Mouse (Mus musculus) hindbrain, embryonic 15.5 days (tissue): ENCODE measurements at regions not wholly inside any gene's neighbourhood (a gene's known extent, or its start where the extent isn't known, plus 50 kb on each side); places are given as distances from the start of the nearest gene placed in this dataset.

Experiments
- ATAC-seq: fragments of 200-750 bp; cut with Nextera tagmentation; 2 replicates; pipeline ENCODE4 v1.8.0; 2017; ENCODE audit warnings: low read depth, moderate number of reproducible peaks, moderate TSS enrichment; ENCODE audit not compliant: low FRiP score
- H3K27ac ChIP-seq: fragments of 300-500 bp; sonication (generic); replicated peaks from 2 replicates; pipeline ENCODE4 v1.5.1; 2015; ENCODE audit warnings: mild to moderate bottlenecking, inconsistent platforms
- H3K27me3 ChIP-seq: fragments of 300-500 bp; sonication (generic); 2 replicates; pipeline ENCODE4 v1.6.1; 2015; ENCODE audit warnings: control low read depth, inconsistent platforms
- H3K36me3 ChIP-seq: fragments of 300-500 bp; sonication (generic); 2 replicates; pipeline ENCODE4 v1.6.1; 2015; ENCODE audit warnings: control low read depth, inconsistent platforms
- H3K4me1 ChIP-seq: fragments of 300-500 bp; sonication (generic); replicated peaks from 2 replicates; pipeline ENCODE4 v1.6.1; 2015; ENCODE audit warnings: control low read depth, inconsistent platforms
- H3K4me2 ChIP-seq: fragments of 300-500 bp; sonication (generic); 2 replicates; pipeline ENCODE4 v1.6.1; 2015; ENCODE audit warnings: moderate library complexity, mild to moderate bottlenecking, inconsistent platforms
- H3K4me3 ChIP-seq: fragments of 300-500 bp; sonication (generic); 2 replicates; pipeline ENCODE4 v1.5.1; 2015; ENCODE audit warnings: mild to moderate bottlenecking, inconsistent platforms
- H3K9ac ChIP-seq: fragments of 300-500 bp; sonication (generic); 2 replicates; pipeline ENCODE4 v1.6.1; 2015; ENCODE audit warnings: inconsistent platforms
- H3K9me3 ChIP-seq: fragments of 300-500 bp; sonication (generic); 2 replicates; pipeline ENCODE4 v1.6.1; 2016; ENCODE audit warnings: control low read depth, inconsistent platforms
- WGBS: fragments of 180-500 bp; shearing (Covaris S2); methylation state at CpG from one replicate; pipeline ENCODE4 v1.1.7; 2015; 5-methylcytosine and 5-hydroxymethylcytosine counted together

DNA sequence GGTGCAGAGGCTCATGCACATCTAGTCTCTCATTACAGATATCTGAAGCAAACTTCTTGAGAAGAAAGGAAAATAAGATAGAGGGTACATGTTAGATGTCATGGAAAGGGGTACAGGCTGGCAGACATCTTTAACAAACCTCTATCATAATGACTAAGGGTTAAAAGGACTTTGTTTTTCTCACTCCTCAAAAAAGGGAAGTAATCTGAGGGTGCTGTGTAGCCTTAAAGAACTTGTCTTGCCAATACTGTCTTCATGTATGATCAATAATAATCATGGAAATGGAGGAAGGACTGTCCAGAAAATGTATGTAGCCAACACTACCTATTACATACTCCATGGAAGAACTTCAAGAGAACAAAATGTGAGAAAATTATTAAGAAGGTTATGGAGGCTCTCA, 400.0 kb upstream of the Mmadhc start:
- no peak overlapping the region for H3K9ac ChIP-seq

DNA sequence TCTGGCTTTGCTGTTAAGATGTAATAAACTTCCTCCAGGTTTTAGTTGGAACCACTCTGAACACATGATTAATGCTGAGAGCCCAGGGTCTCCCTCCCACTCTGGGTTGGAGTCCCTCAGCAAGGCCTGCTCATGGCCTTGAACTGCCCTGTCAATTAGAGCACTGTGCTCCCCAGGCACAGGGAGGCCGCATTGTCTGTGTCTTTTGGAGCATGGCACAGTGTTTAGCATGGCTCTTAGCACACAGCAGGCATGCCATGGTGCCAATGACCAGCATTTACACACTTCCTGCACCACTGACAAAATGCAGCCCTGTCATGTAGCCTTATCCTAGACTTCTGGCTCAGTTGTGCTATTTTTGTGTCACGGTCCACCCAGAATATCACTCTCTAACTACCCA, 398.2 kb upstream of the Mmadhc start:
- Histone ChIP-seq H3K27ac (no peak overlapping the region), H3K9ac (no peak overlapping the region), H3K4me3 (no peak overlapping the region), H3K36me3 (no peaks in the 10 kb centered on the region), H3K9me3 (no peaks in the 10 kb centered on the region), H3K4me2 (no peak overlapping the region), H3K4me1 (peaks cover 5% of the 10 kb centered on the region), H3K27me3 (no peaks in the 10 kb centered on the region)
- ATAC-seq = peak; percentile 83; the same call in 1 of the 2 replicates
- 31% methylated on average over 2 of the region's 2 CpGs for WGBS

More for the DNA sequence above, 400.0 kb upstream of the Mmadhc start:
- H3K27me3 ChIP-seq = no peaks in the 10 kb centered on the region
- H3K27ac ChIP-seq = no peak overlapping the region
- H3K4me3 ChIP-seq = no peak overlapping the region
- no peaks in the 10 kb centered on the region for H3K9me3 ChIP-seq
- peaks cover 6% of the 10 kb centered on the region for H3K4me1 ChIP-seq
- H3K36me3 ChIP-seq = no peaks in the 10 kb centered on the region
- no peak overlapping the region for H3K4me2 ChIP-seq
- ATAC-seq = no peak

DNA sequence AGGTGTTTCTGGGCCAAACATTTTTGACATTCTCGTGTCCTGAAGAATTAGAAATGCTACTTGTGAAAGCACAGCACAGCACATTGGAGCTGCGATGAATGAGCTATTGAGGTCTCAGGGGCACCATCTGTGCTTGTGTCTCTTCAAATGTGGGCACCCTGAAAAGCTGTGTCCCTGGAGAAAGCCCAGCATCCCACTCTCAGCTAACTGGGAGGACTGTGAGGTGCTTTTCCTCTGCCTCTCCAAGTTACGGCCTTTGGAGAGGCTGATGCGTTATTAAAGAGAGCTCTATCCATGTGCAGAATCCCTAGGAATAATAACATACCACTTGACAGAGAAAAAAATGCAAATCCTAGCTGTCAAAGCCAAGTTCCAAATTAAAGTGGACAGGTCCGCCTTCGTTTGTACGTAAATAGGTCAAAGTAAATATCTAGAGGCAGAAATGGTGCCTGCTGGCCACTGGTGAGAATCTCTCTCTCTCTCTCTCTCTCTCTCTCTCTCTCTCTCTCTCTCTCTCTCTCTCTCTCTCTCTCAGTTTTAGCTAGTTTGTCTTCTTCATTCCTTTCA, 397.3 kb upstream of the Mmadhc start:
- Histone ChIP-seq H3K9me3 (no peaks in the 10 kb centered on the region), H3K4me2 (no peak overlapping the region), H3K27me3 (no peaks in the 10 kb centered on the region), H3K36me3 (no peaks in the 10 kb centered on the region), H3K4me3 (no peak overlapping the region), H3K4me1 (peaks cover 5% of the 10 kb centered on the region), H3K9ac (no peak overlapping the region), H3K27ac (no peak overlapping the region)
- 35% methylated on average over 7 of the region's 7 CpGs for WGBS
- ATAC-seq = no peak

- Histone ChIP-seq H3K9me3 (no peaks in the 10 kb centered on the region), H3K9ac (no peak overlapping the region), H3K4me3 (no peak overlapping the region), H3K36me3 (no peaks in the 10 kb centered on the region), H3K4me2 (no peak overlapping the region), H3K27me3 (no peaks in the 10 kb centered on the region), H3K4me1 (peaks cover 5% of the 10 kb centered on the region), H3K27ac (no peak overlapping the region)
- 78% methylated on average over 11 of the region's 11 CpGs for WGBS
- no peak for ATAC-seq
These were observed 393.8 kb upstream of the Mmadhc start for GRCm38 (mm10) chr2:50690120-50691103.

DNA sequence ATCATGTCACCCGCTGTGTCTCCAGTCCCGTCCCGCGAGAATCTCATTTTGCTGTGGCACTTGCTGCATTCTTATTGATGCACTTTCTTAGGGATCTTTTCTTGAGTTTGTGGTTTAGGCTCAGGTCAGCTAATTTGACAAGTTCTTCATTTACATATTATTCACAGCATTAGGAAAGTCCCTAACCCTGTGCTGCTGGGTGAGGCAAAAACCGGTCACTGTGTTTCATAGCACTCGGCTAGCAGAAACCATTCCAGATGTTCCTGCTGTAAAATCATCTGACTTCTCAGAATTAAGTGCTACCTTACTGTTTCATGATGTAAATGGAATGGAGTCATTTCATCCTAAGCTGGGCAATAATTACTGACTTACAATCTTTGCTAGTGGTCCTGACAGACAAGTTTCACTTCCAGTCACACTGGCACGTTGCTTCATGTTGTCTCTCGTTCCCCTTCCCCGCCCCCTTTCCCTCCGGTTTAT, 391.1 kb upstream of the Mmadhc start:
- Histone ChIP-seq H3K9ac (no peak overlapping the region), H3K4me2 (no peak overlapping the region), H3K27me3 (no peaks in the 10 kb centered on the region), H3K4me3 (no peak overlapping the region), H3K4me1 (no peaks in the 10 kb centered on the region), H3K9me3 (no peaks in the 10 kb centered on the region), H3K36me3 (no peaks in the 10 kb centered on the region), H3K27ac (no peak overlapping the region)
- no peak for ATAC-seq
- 86% methylated on average over 10 of the region's 10 CpGs for WGBS

DNA sequence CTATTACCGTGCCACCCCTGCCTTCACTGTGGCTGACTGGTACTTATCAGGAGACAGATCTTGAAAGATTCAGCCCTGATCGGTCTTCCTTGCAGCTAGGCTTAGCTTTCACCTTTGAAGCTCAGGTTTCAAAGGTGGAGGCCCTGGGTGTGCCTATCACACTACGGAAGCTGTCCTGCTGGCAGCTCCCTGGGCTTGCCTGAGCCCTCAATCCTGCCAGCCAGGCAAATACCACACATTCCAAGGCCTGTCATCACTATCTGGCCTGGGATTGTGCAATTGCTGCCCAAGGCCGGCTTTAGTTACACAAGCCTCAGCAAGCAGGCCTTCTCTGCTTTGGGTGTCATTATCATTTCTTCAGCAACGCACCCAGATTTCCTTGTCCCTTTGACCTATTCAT, 390.6 kb upstream of the Mmadhc start:
- H3K27me3 ChIP-seq = no peaks in the 10 kb centered on the region
- no peak for ATAC-seq
- H3K36me3 ChIP-seq = no peaks in the 10 kb centered on the region
- H3K9me3 ChIP-seq = no peaks in the 10 kb centered on the region
- H3K4me1 ChIP-seq = no peaks in the 10 kb centered on the region
- no peak overlapping the region for H3K4me3 ChIP-seq
- H3K4me2 ChIP-seq = no peak overlapping the region
- 72% methylated on average over 5 of the region's 5 CpGs for WGBS
- H3K27ac ChIP-seq = no peak overlapping the region
- H3K9ac ChIP-seq = no peak overlapping the region

- Histone ChIP-seq H3K9ac (no peak overlapping the region), H3K4me3 (no peak overlapping the region), H3K36me3 (no peaks in the 10 kb centered on the region), H3K27me3 (no peaks in the 10 kb centered on the region), H3K4me1 (no peaks in the 10 kb centered on the region), H3K27ac (no peak overlapping the region), H3K4me2 (no peak overlapping the region), H3K9me3 (no peaks in the 10 kb centered on the region)
- WGBS = 89% methylated on average over 1 of the region's 1 CpGs
- ATAC-seq = no peak
These were observed 380.9 kb upstream of the Mmadhc start for GRCm38 (mm10) chr2:50677456-50677855.

DNA sequence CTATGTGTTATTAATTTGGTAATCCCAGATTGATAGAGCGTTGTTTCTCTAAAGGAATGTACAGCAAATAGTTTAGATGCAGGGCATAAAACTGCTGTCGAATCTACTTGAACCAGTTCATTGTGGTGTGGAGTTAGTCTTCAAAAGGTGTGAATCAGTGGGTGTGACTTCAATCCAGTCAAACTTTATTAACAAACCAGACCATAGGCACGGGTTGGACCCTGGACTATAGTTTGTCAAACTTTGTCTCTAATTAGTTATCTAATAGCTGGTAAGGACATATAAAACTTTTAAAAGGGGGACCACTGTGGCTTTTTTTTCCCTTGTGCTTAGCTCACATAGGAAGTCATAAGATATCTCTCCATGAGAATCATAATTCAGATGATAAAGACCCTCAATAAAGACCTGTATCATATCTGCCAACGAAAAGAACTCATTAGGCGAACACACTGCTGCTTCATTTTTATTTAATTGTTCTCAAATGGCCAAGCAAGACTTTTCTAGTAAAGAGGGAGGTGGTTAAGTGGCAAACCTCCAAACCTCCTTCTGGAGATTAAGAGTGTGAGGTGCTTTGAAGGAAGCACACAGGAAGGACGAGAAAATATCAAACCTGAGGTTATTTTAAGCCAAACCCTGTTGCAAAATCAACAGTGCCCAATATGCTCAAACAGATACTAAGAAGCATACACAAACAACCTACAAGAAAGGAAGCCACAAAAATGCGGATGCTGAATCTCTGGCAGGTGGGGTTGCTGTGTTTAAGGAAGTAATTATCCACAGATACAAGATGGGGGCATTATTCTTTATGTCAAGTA, 379.3 kb upstream of the Mmadhc start:
- H3K4me3 ChIP-seq = no peak overlapping the region
- H3K27ac ChIP-seq = no peak overlapping the region
- H3K27me3 ChIP-seq = no peaks in the 10 kb centered on the region
- WGBS = 88% methylated on average over 7 of the region's 7 CpGs
- no peak overlapping the region for H3K4me2 ChIP-seq
- no peaks in the 10 kb centered on the region for H3K36me3 ChIP-seq
- ATAC-seq = no peak
- no peaks in the 10 kb centered on the region for H3K9me3 ChIP-seq
- H3K9ac ChIP-seq = no peak overlapping the region
- no peaks in the 10 kb centered on the region for H3K4me1 ChIP-seq

- H3K27me3 ChIP-seq = no peaks in the 10 kb centered on the region
- ATAC-seq = no peak
- H3K4me2 ChIP-seq = no peak overlapping the region
- H3K4me1 ChIP-seq = no peaks in the 10 kb centered on the region
- no peaks in the 10 kb centered on the region for H3K36me3 ChIP-seq
- H3K4me3 ChIP-seq = no peak overlapping the region
- no peak overlapping the region for H3K9ac ChIP-seq
- no peak overlapping the region for H3K27ac ChIP-seq
- H3K9me3 ChIP-seq = no peaks in the 10 kb centered on the region
- WGBS = 91% methylated on average over 3 of the region's 3 CpGs
These were observed 378.2 kb upstream of the Mmadhc start for GRCm38 (mm10) chr2:50674856-50675175.

DNA sequence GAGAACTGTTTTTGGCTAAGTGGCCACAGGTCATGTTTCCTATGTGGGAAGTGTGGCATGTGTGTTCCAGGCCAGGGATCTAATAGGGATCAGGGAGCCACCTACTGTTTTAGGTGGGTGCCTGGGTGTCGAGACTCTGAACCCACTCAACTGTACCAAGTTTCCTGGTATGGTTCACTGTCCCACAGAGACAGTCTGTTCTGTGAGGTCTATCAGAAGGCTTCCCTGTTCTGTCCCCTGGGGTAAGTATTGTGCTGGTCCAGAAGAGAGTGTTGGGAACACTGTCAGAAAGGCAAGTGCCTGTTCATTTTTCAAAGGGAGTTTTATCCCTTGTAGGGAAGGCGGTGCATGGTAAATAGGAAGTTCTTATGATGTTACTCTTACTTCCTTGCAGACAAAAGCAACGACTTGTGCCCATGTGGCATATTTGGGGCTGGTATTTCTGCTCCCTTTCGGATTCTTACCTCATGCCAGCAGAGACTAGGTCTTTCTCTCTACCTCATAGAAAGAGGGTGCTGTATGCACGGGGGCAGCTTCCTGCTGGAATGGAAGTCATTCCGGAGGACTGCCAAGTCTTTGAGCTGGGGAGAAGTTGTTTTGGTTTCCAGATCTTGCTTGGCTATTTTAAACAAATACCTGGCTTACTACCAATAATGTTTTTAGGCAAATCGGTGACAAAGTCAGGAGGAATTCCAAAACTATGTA, 377.7 kb upstream of the Mmadhc start:
- H3K4me2 ChIP-seq = no peak overlapping the region
- no peak for ATAC-seq
- no peaks in the 10 kb centered on the region for H3K27me3 ChIP-seq
- no peaks in the 10 kb centered on the region for H3K36me3 ChIP-seq
- no peak overlapping the region for H3K4me3 ChIP-seq
- no peaks in the 10 kb centered on the region for H3K4me1 ChIP-seq
- 90% methylated on average over 7 of the region's 7 CpGs for WGBS
- no peak overlapping the region for H3K27ac ChIP-seq
- H3K9me3 ChIP-seq = no peaks in the 10 kb centered on the region
- H3K9ac ChIP-seq = no peak overlapping the region

- Histone ChIP-seq H3K27me3 (no peaks in the 10 kb centered on the region), H3K9ac (no peak overlapping the region), H3K9me3 (no peaks in the 10 kb centered on the region), H3K36me3 (no peaks in the 10 kb centered on the region), H3K4me3 (no peak overlapping the region), H3K27ac (no peak overlapping the region), H3K4me1 (0 out of 2 replicates have a peak, but pooled peaks cover 2% of the 10 kb centered on the region), H3K4me2 (no peak overlapping the region)
- ATAC-seq = no peak
These were observed 372.7 kb upstream of the Mmadhc start for GRCm38 (mm10) chr2:50669297-50669696.
